Mouse (Mus musculus): ENCODE measurements around the gene Ly6g5c.

Gene Ly6g5c

GRCm38 (mm10) chr17:35146139-35146538, 38.1 kb downstream of the Ly6g5c start:
- no peak for DNase-seq

- DNase-seq: no peak
Measured at GRCm38 (mm10) chr17:35147348-35147747, 39.3 kb downstream of the Ly6g5c start.

- no peak for DNase-seq
Measured at GRCm38 (mm10) chr17:35147922-35148639, 40.0 kb downstream of the Ly6g5c start.

- no peak for DNase-seq
Measured at GRCm38 (mm10) chr17:35152121-35152520, 44.0 kb downstream of the Ly6g5c start.

- no peak for DNase-seq
Measured at GRCm38 (mm10) chr17:35153077-35153476, 45.0 kb downstream of the Ly6g5c start.

- DNase-seq: no peak
Measured at GRCm38 (mm10) chr17:35153931-35154330, 45.9 kb downstream of the Ly6g5c start.

GRCm38 (mm10) chr17:35154616-35155015, 46.5 kb downstream of the Ly6g5c start:
- no peak for DNase-seq

GRCm38 (mm10) chr17:35155451-35155850, 47.4 kb downstream of the Ly6g5c start:
- no peak for DNase-seq

GRCm38 (mm10) chr17:35156461-35157200, 48.6 kb downstream of the Ly6g5c start:
- no peak for DNase-seq

- no peak for DNase-seq
Measured at GRCm38 (mm10) chr17:35157254-35157653, 49.2 kb downstream of the Ly6g5c start.

GRCm38 (mm10) chr17:35157661-35158175, 49.6 kb downstream of the Ly6g5c start:
- DNase-seq: no peak

GRCm38 (mm10) chr17:35158850-35159593, 50.9 kb downstream of the Ly6g5c start:
- DNase-seq: no peak

GRCm38 (mm10) chr17:35159638-35160037, 51.6 kb downstream of the Ly6g5c start:
- no peak for DNase-seq

GRCm38 (mm10) chr17:35161421-35161820, 53.3 kb downstream of the Ly6g5c start:
- no peak for DNase-seq
